Mouse (Mus musculus): ENCODE measurements around the gene Gpr4.
A peak's percentile ranks its signal among the peaks of the same experiment; 100 is the strongest.

Gpr4 gene

DNA sequence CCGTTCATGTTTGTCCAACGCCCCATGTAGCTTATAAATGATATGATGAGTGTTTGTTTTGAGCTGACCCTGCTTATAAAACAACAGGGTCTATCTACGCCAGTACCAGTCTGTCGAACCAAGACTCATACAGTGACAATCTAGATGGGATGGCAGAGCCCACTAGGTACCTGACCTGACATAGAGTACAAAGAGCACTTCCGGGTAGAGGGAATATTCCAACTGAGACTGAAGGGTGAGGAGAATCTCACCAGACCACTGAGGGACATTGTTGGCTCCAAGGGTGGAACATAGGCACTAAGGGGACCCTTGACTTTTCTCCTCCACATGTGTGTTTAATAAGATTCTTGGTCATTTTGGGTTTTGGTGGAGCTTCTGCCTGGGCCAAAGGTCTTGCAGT, 17.1 kb downstream of the Gpr4 start:
- DNase-seq = no peak

DNA sequence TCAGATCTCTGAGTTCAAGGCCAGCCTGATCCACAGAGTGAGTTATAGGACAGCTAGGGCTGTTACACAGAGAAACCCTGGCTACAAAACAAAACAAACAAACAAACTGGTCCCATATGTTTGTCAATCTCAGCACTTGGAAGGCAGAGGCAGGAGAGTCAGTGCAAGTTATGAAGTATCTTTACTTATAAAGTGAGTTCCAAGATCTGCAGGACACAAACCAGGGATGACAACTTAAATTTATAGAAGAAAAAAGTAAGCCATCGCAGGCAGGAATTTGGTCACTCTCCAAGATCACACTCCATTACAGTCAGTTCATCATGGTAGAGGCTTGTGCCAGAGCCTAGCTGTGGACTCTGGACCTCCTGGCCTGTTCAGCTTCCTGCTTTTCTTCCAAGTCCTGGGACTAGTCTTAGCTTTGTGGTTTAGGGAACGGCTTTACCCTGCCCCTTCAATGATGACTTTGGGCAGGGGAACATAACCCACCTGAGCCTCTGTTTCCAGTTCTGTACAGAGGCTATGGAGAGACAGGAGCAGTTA, 17.8 kb downstream of the Gpr4 start:
- DNase-seq = no peak

DNA sequence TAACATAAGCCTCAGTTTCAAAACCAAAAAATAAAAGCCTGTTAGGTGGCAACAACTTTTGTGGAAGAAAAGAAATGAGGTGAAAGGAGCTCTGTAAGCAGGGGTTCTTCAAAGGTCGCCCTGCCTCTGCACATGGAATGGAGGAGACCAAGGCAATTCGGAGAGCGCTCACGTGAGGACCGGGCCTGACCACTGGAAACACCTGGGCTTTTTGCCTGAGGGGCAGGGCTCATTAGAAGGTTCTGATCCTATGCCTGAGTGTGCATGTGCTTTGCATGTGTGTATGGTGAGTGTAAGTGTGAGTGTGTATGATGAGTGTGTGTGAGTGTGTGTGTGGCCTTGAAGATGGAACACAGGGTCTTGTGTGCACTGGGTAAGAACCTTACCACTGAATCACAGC, 18.6 kb downstream of the Gpr4 start:
- no peak for DNase-seq

DNA sequence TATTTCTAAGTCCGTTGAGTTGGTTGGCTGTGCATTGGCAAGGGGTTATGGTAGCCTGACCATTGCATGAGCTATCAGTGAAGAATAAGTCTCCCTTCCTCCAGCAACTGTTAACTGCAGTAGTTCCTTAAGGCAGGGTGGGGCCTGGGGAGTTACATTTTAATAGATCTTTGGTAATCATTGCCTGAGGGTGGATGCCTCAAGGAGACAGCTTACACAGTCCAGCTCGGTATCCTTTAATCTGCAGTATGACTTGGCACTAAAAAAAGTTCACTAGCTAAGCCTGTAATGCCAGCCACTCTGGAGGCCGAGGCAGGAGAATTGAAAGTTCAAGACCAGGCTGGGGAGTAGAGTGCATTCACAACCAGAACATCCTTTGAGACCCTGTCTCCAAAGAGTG, 19.5 kb downstream of the Gpr4 start:
- no peak for DNase-seq

DNA sequence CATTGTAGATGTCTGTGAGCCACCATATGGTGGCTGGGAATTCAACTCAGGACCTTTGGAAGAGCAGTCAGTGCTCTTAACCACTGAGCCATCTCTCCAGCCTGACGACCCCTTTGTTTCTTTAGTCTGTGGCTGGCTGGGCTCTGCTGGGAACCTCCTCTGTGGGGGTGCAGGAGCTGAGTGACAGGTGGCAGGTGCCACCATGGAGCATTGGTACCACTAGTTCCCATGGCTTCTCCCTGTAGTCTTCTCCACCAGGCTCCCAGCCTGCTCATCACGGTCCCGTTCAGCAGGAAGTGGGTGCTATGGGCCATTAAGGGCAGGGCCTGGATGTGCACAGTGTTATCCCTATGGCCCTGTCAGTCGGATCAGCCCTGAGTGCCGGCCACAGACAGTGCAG, 22.3 kb downstream of the Gpr4 start:
- DNase-seq = no peak

DNA sequence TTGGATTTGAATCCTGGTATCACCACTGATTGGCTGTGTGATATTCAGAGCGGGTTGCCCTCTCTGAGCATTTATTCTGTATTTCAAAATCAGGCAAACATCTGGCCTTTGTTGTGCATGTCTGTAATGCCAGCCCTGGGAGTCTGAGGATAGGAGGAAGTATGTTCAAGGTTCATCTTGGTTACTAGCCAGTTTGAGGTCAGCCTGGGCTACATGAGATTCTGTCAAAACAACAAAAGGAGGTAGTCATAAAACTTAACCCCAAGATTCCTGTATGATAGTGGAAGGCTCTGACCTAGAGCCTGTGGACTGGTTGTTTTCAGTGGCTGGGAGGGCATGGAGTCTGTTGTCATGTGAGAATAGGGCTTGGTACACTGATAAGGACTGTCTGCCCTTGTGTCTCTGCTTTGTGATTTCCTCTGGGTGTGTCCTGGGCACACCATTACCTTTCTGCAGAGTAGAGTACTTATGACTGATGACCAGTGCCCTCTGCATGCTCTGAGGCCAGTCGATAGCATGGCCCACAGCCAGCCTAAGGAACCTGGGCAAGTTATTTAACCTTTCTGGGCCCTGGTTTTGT, 22.8 kb downstream of the Gpr4 start:
- no peak for DNase-seq

DNA sequence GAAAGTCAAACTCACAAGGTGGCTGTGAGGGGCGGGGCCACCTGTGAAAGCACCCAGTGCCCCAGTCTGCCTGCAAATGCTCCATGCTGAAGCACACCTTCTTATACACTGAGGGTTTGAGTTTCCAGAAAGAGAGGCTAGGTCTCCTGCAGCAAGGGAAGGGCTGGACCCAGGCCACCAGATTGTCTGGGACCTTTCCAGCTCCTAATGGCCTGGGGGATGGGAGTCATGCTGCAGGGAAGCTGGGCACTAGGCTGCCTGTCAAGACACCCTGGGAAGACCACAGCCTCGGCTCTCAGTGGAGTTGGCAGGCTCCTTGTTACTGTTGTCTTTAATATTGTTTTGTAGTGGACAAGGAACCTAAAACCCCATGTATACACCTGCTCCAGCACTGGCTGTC, 24.1 kb downstream of the Gpr4 start:
- peak; percentile 67 to 74 for DNase-seq

DNA sequence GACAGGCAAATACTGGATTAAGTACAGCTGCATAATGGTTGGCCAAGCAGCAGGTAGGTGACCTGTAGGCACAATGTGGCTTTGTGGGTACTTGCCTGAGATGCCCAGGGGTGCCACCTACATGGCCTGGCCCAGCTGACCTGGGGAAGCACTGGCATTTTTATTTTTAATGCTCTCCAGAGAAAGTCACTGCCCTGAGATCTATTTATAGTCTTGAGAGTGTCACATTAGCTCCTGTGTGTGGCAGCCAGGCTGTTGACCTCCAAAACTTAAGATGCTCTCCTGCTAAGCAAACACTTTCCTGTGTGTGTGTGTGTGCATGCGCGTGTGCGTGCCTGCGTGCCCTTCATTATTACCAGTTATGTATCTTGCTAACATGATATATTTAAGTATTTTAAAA, 26.0 kb downstream of the Gpr4 start:
- DNase-seq = no peak

DNA sequence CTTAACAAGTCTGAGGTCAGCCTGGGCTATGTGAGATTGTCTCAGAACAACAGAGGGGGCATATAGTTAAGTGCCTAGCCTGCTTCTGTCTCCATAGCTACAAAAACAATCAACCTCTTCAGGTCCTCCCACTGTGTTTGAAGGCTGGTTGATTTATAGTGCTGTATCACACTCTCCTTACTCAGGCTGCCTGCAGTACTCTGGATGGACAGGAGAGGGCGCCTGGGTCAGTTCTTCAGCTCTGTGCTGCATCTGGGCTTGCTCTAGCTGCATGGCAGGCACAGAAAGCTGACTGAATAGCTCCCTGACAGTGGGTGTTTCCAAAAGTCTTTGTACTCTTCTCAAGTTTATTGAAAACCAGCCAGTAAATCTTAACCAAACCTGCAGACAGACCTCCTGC, 27.1 kb downstream of the Gpr4 start:
- DNase-seq = peak; percentile 94 to 97

DNA sequence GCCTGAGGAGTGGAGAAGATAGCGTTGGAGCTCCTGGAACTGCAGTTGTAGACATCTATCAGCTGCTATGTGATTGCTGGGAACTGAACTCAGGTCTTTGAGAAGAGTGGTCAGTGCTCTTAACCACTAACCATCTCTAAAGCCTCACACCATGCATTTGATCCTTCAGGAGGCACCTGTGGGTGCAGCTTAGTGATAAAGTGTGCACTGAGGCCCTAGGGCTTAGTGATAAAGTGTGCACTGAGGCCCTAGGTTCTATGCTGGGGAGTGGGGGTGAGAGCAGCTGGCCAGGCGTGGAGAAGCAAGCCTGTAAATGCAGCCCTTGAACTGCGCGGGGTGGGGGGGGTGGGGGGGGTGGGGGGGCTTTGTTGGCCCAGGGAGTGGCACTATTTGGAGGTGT, 27.6 kb downstream of the Gpr4 start:
- no peak for DNase-seq

DNA sequence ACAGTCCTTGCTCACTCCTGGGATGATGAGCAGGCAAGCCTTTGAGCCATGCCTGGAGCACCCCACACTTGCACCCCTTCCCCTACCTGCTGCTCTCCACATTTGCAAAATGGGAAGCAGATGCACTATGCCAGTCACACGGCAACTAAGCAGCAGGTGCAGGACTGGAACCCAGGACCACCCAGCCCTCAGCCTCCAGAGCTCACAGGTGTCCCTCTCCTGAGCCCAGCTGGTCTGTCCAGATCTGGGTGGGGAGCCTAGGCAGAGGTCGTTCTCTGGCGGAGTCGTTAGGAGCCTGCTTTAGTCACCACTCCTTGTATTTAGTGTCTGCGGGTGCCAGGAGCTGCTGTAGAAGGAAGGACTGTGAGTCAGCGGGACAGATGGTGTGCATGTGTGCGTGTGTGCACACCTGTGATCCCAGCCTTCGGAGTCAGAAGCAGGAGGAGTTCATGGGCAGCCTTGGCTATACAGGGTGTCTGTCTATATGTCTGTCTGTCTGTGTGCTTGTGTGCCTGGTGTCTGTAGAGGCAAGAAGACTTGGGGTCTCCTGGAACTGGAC, 28.6 kb downstream of the Gpr4 start:
- no peak for DNase-seq

DNA sequence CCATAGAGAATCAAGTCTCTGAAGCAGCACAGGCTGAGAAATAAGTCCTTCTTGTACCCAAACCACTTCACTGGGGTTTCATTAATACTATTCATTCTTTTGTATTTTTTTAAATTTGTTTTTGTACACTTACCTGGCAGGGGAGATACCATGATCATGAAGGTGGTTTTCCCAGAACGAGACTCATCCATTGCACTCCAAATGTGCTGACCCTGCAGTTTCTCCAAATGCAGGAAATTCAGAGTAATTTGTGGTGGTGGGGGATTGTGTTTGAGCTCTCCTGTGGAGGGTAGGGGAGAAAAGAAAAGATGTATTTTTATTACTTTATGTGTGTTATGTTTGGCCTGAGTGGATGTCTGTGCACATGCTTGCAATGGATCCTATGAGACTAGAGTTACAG, 29.7 kb downstream of the Gpr4 start:
- DNase-seq = no peak

DNA sequence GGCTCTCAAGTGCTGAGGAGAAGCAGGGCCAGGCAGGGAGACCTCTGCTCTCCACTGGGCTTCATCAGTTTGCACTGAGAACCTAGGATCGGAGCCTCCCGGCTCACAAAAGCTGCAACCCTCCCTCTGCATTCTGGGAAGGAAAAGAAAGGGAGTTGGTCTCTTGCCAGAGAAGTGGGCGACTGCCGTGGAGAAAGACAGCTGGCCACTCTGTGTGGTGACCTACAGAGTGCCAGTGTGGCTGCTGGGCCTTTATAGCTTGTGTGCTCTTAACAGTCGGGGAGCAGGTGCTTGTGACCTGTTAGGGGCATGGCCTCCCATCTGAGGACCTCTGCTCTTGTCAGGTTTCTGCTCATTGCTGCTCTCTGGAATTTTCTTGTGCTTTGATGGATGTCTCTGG, 31.5 kb downstream of the Gpr4 start:
- peak; percentile 75 to 81 for DNase-seq

DNA sequence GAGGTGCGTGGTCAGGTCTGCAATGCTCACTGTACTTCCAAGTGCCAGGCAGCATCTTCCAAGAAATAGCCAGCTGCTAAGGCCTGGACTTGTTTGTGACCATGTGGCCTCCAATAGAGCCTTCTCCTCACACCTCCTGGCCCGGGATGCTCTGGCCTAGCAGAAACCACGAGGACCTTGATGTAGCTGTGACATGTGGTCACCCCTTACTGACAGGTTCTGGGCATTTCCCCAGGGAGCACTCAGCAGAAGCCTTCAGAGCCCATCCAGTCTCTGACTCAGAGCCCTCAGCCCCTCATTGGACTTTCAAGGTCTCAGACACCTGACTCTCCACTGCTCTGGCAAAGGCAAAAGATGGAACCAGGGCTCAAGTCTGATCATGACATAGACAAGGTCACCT, 32.7 kb downstream of the Gpr4 start:
- DNase-seq = no peak

DNA sequence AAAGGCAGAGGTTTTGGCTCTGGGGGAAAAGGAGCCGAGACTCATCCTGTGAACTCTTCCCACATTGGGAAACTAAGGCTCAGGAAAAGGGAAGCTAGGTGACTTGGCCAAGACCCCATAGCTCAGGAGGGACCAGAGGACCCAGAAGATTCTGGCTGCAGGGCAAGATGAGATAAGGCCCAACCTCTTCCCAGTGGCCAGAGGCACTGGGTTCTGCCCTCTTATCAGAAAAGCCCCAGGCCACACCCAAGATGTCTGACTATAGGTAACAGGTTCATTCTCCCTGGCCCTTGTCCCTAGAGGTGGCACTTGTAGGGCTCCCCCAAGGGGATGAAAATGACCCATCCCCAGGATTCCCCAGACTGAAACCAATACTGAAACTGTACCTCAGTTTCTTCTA, 34.5 kb downstream of the Gpr4 start:
- no peak for DNase-seq

DNA sequence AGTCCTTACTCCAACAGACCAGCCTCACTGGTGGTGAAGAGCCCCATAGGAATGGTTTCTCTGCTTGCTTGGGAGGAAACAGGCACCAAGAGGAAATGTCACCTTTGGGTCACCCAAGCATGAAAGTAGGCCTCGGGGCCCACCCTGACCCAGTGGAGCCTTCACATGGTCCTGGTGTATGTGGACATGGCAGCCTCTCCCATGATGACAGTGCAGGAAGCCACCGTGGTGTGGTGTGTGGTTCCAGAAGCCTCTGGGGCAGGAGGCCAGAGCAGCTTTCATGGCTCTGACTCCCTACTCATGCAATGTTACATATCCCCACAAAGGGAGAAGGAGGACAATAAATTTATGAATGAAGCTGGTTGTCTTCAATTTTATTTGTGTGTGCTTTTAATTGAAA, 35.2 kb downstream of the Gpr4 start:
- no peak for DNase-seq

DNA sequence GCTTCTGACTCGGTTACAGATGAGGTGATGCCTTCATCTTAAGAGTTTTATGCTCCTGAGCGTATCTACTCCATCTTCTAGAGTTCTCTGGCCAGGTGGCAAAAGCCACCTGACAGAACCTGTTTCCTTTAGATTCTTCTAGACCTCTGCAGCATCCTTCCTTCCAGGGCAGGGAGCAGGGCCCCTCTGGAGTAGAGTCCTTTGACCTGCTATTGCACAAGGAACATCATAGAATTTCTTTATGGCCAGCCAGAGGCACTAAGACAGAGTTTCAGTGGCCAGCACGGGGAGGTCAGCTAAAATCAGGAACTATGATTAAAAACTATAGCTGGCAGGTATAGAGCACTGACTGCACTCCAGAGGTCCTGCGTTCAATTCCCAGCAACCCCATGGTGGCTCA, 39.7 kb downstream of the Gpr4 start:
- no peak for DNase-seq

DNA sequence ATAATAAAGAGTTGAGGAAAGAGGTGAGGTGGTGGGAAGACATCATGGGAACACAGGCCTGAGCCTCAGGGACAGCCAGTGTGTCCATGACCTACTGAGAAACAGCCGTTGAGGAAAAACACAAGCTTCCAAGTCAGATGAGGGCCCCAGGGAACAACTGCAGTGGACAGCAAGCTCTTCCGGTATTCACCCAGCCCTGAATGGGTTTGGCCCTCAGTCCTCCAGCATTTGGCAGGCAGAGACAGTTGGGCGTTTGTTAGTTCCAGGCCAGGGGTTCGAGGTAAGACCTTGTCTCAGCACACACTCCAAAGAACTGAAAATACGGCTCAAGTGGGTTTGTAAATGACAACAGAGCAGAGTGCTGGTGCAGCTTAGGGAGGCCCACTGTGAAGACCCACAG, 41.1 kb downstream of the Gpr4 start:
- DNase-seq = no peak

DNA sequence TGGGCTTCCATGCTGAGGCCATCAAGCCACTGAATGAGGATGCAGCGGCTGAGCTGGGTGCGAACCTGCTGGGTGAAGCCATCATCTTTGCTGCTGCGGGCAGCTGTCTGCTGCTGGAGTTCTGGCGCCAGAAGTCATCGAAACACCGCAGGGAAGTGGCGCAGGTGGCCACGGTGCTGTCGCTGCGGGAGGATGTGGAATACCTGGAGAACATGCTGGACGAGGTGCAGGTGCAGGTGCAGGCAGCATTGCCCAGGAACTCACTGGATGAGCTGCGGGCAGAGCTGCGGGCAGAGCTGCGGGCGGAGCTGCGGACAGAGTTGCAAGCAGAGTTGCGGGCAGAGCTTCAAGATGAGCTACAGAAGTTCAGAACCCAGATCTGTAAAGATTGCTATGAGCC, 43.1 kb downstream of the Gpr4 start:
- DNase-seq = no peak

DNA sequence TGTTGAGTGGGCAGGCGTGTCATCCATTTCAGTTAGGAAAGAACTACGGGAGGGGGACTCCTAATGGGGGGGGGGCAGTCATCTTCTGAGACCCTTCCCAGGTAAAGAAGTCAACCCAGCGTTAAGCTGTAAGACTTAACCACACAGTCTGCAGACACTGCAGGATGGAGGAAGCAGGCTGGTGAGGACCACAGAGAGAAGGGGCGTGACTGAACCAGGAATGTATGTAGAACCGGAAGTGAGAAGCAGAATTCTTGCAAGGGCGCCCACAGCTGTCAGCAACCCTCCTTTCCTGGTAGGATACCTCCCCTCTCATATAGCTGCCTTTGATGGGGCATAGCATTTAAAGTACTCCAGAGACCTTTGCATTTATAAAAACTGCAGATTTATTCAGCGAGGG, 44.2 kb downstream of the Gpr4 start:
- no peak for DNase-seq

DNA sequence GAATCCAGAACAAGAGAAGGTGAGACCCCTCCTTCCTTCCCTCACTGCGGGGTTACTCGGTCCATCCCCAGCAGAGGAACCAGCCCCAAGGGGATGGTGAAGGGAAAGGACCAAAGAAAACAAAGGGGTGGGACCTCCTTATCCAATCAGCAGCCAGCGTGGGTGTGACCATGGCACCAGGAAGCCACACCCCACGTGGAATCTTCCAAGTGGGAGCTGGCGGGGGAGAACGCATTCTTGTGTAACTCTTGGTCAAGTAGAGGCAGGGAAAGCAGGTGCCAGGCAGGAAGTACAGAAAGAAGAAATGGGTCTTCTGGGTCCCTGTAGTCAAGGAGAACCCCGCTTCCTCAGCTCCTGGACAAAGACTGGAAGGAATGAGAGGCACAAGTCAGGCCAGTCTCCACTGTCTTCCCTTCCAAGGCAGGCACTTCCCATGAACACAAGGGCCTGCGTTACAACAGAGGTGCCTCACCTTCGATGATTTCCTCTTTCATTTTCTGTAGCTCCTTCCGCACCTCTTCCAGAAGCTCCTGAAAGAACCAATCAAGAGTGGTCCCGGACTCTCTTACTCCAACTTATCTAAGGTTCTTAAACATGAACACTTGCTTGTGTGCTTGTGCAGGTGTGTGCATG, 45.2 kb downstream of the Gpr4 start:
- peak; percentile 48 to 53 for DNase-seq

DNA sequence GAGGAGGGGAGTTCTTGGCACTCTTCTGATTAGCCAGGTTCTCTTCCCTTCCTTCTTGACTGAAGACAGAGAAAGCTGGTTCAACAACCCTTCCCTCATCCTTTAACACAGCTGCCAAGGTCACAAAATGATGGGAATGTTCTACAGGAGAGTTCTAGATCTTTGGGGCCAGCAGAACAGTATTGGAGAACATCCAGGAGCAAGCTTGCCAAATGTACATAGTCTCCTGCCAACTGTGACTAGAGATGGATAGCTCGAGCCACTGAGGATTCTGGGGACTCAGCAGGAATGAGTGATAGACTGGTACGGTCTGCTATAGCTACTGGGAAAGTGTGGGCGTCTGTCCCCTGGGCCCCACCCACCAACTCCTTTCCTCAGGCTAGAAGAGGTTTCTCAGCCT, 46.0 kb downstream of the Gpr4 start:
- DNase-seq = no peak

DNA sequence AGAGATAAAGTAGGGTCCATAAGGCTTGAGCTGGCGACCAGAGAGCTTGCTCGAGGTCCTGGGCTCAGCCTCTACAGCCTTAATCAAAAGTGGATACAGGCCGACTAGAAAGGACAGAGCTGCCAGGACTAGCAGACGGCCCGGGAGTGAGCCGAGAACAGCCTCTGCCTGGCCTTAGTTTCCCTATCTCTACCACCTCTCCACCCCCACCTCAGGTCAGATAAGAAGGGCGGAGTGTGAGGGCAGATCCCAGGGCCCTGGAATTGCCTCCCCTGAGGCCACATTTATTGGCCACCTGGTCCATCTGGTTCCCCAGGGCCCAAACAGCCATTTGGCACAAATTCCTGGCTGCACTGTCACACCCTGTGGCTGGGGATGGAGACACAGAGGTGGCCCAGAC, 52.8 kb downstream of the Gpr4 start:
- peak; percentile 66 to 69 for DNase-seq

DNA sequence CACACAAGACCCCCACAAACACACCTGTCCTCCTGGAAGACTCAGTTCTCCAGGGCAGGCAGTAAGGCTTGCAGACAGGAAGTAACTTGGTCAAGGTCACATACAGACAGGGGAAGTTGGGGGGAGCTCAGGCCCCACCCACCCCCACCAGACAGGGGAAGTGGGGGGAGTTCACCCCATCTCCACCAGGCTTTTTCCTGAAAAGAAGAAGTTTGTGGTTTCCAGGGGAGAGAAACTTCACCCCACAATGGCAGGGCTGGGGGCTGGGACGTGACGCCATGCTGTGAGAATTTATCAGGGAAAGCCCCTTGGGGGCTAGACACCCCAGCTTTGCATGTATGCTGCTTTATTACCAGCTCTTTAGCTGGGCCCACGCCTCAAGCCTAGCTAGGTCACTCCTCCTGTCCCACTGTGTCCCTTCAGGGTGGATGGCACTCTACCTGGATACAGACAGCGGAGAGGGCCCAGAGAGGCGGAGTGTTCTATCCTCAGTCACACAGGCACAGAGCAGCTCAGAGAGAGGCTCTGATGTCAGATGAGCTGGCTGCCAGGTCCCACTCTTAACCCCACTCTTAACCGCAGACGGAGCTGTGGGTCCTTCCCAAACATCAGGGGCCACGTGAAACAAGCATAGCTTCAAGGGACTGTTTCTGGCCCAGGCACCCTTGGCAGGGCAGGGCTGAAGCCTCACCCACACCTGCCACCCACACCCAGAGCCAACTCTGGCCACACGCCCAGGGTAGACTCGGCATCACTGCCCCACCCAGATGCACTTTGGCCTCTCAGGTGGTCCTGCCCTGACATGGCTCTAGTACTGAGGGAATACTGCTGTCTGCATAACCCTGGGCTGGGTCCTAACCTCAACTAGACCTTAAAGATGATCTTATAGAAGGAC, 53.8 kb downstream of the Gpr4 start:
- peak; percentile 57 to 60 for DNase-seq
